Mouse (Mus musculus) adrenal gland, adult (tissue): ENCODE measurements at regions not wholly inside any gene's neighbourhood (a gene's known extent, or its start where the extent isn't known, plus 50 kb on each side); places are given as distances from the start of the nearest gene placed in this dataset.
"Not testable (repeated sequence)": the region's sequence is repeated elsewhere in the genome, so short reads cannot be mapped to it uniquely, and the experiment has no call there.

Experiments
- DNase-seq, 2 experiments: peaks; one replicate each; pipeline ENCODE4 v3.0.0; 2022 to 2023; ENCODE audit warnings: low spot score in 1 of 2; ENCODE audit not compliant: inconsistent age in 2 of 2

GRCm38 (mm10) chr11:12913401-12913800 lies 448.6 kb upstream of the Cobl start:
- not testable (repeated sequence) for DNase-seq

- no peak for DNase-seq
Observed at GRCm38 (mm10) chr11:12873712-12874111, 409.0 kb upstream of the Cobl start.

- no peak for DNase-seq
Observed at GRCm38 (mm10) chr11:12872802-12873201, 408.0 kb upstream of the Cobl start.

- no peak for DNase-seq
Observed at GRCm38 (mm10) chr11:12872399-12872798, 407.6 kb upstream of the Cobl start.

- DNase-seq = no peak
Observed at GRCm38 (mm10) chr11:12867541-12867940, 402.8 kb upstream of the Cobl start.

- no peak for DNase-seq
Observed at GRCm38 (mm10) chr11:12865034-12865620, 400.4 kb upstream of the Cobl start.

GRCm38 (mm10) chr11:12859344-12859930 lies 394.7 kb upstream of the Cobl start:
- DNase-seq = no peak

GRCm38 (mm10) chr11:12858274-12858884 lies 393.6 kb upstream of the Cobl start:
- DNase-seq = no peak

- DNase-seq = no peak
Observed at GRCm38 (mm10) chr11:12857358-12858199, 392.8 kb upstream of the Cobl start.

- no peak for DNase-seq
Observed at GRCm38 (mm10) chr11:12847793-12848192, 383.0 kb upstream of the Cobl start.

GRCm38 (mm10) chr11:12843631-12844423 lies 379.1 kb upstream of the Cobl start:
- no peak for DNase-seq

GRCm38 (mm10) chr11:12841393-12841792 lies 376.6 kb upstream of the Cobl start:
- no peak for DNase-seq

- DNase-seq = no peak
Observed at GRCm38 (mm10) chr11:12837920-12838319, 373.2 kb upstream of the Cobl start.

- no peak for DNase-seq
Observed at GRCm38 (mm10) chr11:12837387-12837786, 372.6 kb upstream of the Cobl start.

GRCm38 (mm10) chr11:12836387-12836786 lies 371.6 kb upstream of the Cobl start:
- DNase-seq = no peak

- no peak for DNase-seq
Observed at GRCm38 (mm10) chr11:12812021-12812420, 347.3 kb upstream of the Cobl start.

- peak; percentile 32 to 81 for DNase-seq
Observed at GRCm38 (mm10) chr11:12810949-12811881, 346.5 kb upstream of the Cobl start.
